Mouse (Mus musculus) hindbrain, postnatal 0 days (tissue): ENCODE results near the gene Pax4. TPM values are rescaled to one million over a fixed set of nuclear protein-coding genes. Genes with fewer than 3 reads are reported as not detected.

ENCODE experiments used
- ATAC-seq: fragments of 200-750 bp; cut with Nextera tagmentation; 2 replicates; pipeline ENCODE4 v1.8.0; 2017; ENCODE audit warnings: mild to moderate bottlenecking, moderate TSS enrichment, moderate library complexity
- DNase-seq: peaks from one replicate; pipeline ENCODE4 v3.0.0-alpha.2; 2015; ENCODE audit warnings: low spot score
- H3K27ac ChIP-seq: fragments of 300-500 bp; sonication (generic); 2 replicates; pipeline ENCODE4 v1.5.1; 2014; ENCODE audit warnings: mild to moderate bottlenecking
- H3K27me3 ChIP-seq: fragments of 300-500 bp; sonication (generic); 2 replicates; pipeline ENCODE4 v1.6.1; 2014; ENCODE audit warnings: low read length, mixed read lengths; ENCODE audit not compliant: insufficient read depth
- H3K36me3 ChIP-seq: fragments of 300-500 bp; sonication (generic); 2 replicates; pipeline ENCODE4 v1.6.1; 2014; ENCODE audit warnings: low read length, mixed read lengths; ENCODE audit not compliant: insufficient read depth
- H3K4me1 ChIP-seq: fragments of 300-500 bp; sonication (generic); 2 replicates; pipeline ENCODE4 v1.6.1; 2014; ENCODE audit warnings: antibody characterized with exemption, low read length, mixed read lengths; ENCODE audit not compliant: insufficient read depth
- H3K4me2 ChIP-seq: fragments of 300-500 bp; sonication (generic); 2 replicates; pipeline ENCODE4 v1.6.1; 2014; ENCODE audit warnings: low read depth, mild to moderate bottlenecking, low read length, moderate library complexity, mixed read lengths
- H3K4me3 ChIP-seq: fragments of 300-500 bp; sonication (generic); 2 replicates; pipeline ENCODE4 v1.5.1; 2014; ENCODE audit warnings: low read length
- H3K9ac ChIP-seq: fragments of 300-500 bp; sonication (generic); replicated peaks from 2 replicates; pipeline ENCODE4 v1.6.1; 2014; ENCODE audit warnings: mild to moderate bottlenecking, low read length, moderate library complexity, mixed read lengths
- H3K9me3 ChIP-seq: fragments of 300-500 bp; sonication (generic); 2 replicates; pipeline ENCODE4 v1.6.1; 2016; ENCODE audit warnings: low read length, mixed read lengths
- CTCF ChIP-seq: IDR thresholded peaks from 2 replicates; pipeline ENCODE4 v1.5.1; 2016; ENCODE audit warnings: antibody characterized with exemption, control low read depth, low read depth
- WGBS: fragments of 180-500 bp; shearing (Covaris S2); extraction: QIAGEN DNeasy Blood & Tissue Kit; methylation state at CpG from one replicate; pipeline ENCODE4 v1.1.7; 2014; 5-methylcytosine and 5-hydroxymethylcytosine counted together
- polyA plus RNA-seq: library from polyadenylated mRNA; unstranded; fragments of >200 nt; fragmentation: Nextera tagmentation; extraction: Ambion mirVana; gene quantifications from 2 replicates; pipeline ENCODE4 v1.2.1, GENCODE M21; 2015
- total RNA-seq: library from RNA; depleted of rRNA; stranded (reverse); fragments of >200 nt; gene quantifications from 2 replicates; pipeline ENCODE4 v1.2.3, GENCODE M21; 2014; rRNA removed

Gene Pax4
- total RNA-seq (not detected in 2 replicates), polyA plus RNA-seq (0.20 and 0.23 TPM in 2 replicates)

GRCm38 (mm10) chr6:28449253-28449652, at the start of gene Pax4:
TSS of gene Pax4 (minus strand) at chr6:28449353.
- Histone ChIP-seq H3K4me2 (no peak within 1 kb of the TSS), H3K9ac (no peak within 1 kb of the TSS), H3K27me3 (peaks cover 21% of the 10 kb centered on the region), H3K36me3 (no peaks in the 10 kb centered on the region), H3K9me3 (no peaks in the 10 kb centered on the region), H3K4me3 (no peak within 1 kb of the TSS), H3K27ac (no peak within 1 kb of the TSS), H3K4me1 (no peaks in the 10 kb centered on the region)
- WGBS = 69% methylated on average over 2 of the region's 2 CpGs
- DNase-seq = no peak
- no peak for ATAC-seq
- TF ChIP-seq CTCF = no peak

- WGBS = 59% methylated on average over 5 of the region's 5 CpGs
- ATAC-seq = no peak
- no peak overlapping the region for H3K9ac ChIP-seq
Measured at GRCm38 (mm10) chr6:28497837-28498236, 48.7 kb upstream of the Pax4 start.

DNA sequence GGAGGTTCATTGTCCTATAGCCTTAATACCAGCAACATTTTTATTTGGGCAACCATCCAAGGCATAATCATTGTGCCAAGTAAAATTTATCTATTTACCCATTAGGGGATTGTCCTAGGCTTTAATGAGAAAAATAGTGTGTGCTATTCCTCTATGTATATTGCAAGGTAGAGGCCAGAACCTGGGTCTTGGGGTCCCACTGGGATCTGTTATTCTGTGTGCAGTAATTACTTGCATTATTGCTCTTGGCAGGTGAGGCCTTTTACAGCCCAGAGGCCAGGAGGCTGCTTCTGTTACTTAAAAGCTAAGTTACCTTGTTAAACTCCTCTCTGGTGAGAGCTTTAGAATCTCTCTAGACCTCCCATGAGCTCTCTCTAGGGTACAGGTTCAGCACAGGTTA, 42.0 kb upstream of the Pax4 start:
- no peak overlapping the region for H3K4me2 ChIP-seq
- H3K27ac ChIP-seq = no peak overlapping the region
- no peak overlapping the region for H3K9ac ChIP-seq
- 0 out of 2 replicates have a peak, but pooled peaks cover 3% of the 10 kb centered on the region for H3K36me3 ChIP-seq
- TF ChIP-seq CTCF = no peak
- ATAC-seq (no peak), DNase-seq (no peak)
- H3K4me3 ChIP-seq = no peak overlapping the region
- H3K27me3 ChIP-seq = no peaks in the 10 kb centered on the region
- no peaks in the 10 kb centered on the region for H3K4me1 ChIP-seq
- no peaks in the 10 kb centered on the region for H3K9me3 ChIP-seq

More at GRCm38 (mm10) chr6:28497837-28498236, 48.7 kb upstream of the Pax4 start:
- TF ChIP-seq CTCF = no peak
- Histone ChIP-seq H3K4me2 (no peak overlapping the region), H3K27me3 (no peaks in the 10 kb centered on the region), H3K9me3 (no peaks in the 10 kb centered on the region), H3K27ac (no peak overlapping the region), H3K36me3 (no peaks in the 10 kb centered on the region), H3K4me1 (no peaks in the 10 kb centered on the region), H3K4me3 (no peak overlapping the region)
- no peak for DNase-seq

DNA sequence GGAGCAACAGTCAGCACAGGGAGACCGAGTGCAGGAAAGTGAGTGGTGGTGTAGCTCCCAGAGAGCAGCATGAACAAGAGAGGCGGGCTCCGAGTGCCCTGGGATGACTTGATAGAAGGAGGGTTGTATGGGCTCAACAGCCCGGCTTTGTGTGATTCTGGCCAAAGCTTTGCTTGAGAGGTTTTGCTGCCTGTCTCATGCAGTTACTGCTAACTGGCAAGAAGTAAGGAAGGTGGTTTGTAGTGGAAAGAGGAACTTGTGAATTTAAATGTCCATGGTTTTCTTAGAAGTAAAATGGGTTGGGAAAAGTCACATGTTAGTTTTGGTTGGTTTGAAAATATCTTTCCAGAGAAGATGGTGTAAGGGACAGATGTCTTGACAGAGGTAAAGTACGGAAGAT, 41.5 kb upstream of the Pax4 start:
- Histone ChIP-seq H3K36me3 (0 out of 2 replicates have a peak, but pooled peaks cover 3% of the 10 kb centered on the region), H3K9ac (no peak overlapping the region), H3K4me2 (no peak overlapping the region), H3K4me1 (no peaks in the 10 kb centered on the region), H3K4me3 (no peak overlapping the region), H3K27ac (no peak overlapping the region), H3K27me3 (no peaks in the 10 kb centered on the region), H3K9me3 (no peaks in the 10 kb centered on the region)
- 85% methylated on average over 5 of the region's 5 CpGs for WGBS
- no peak for TF ChIP-seq CTCF
- DNase-seq = no peak
- ATAC-seq = no peak

GRCm38 (mm10) chr6:28488204-28488851, 39.2 kb upstream of the Pax4 start:
- ATAC-seq = no peak
- Histone ChIP-seq H3K27me3 (no peaks in the 10 kb centered on the region), H3K27ac (no peak overlapping the region), H3K9ac (no peak overlapping the region), H3K4me1 (no peaks in the 10 kb centered on the region), H3K4me3 (no peak overlapping the region), H3K4me2 (no peak overlapping the region), H3K9me3 (no peaks in the 10 kb centered on the region), H3K36me3 (0 out of 2 replicates have a peak, but pooled peaks cover 3% of the 10 kb centered on the region)
- no peak for DNase-seq
- no peak for TF ChIP-seq CTCF
- 73% methylated on average over 1 of the region's 1 CpGs for WGBS

DNA sequence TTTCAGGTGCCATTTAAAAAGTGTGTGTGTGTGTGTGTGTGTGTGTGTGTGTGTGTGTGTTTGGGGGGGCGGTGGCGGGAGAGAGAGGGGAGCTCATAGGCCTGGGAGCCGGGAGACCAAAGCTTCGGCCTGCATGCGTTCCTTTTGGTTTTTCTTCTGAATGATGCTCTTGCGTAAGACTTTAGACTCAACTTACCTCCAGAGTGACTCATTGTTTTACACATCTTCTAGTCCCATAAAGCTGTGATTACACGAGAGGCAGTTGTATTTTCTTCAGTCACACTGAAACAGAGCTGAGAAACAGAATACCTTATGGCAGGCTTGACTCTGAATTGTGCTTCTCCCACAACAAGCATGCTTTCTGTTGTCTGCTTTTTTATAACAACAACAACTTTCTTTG, 37.8 kb upstream of the Pax4 start:
- H3K27ac ChIP-seq = no peak overlapping the region
- no peak for DNase-seq
- WGBS = 95% methylated on average over 7 of the region's 7 CpGs
- TF ChIP-seq CTCF = no peak
- no peak for ATAC-seq
- H3K4me3 ChIP-seq = no peak overlapping the region
- H3K4me1 ChIP-seq = no peaks in the 10 kb centered on the region
- H3K36me3 ChIP-seq = 0 out of 2 replicates have a peak, but pooled peaks cover 3% of the 10 kb centered on the region
- no peak overlapping the region for H3K4me2 ChIP-seq
- H3K9me3 ChIP-seq = no peaks in the 10 kb centered on the region
- no peak overlapping the region for H3K9ac ChIP-seq
- H3K27me3 ChIP-seq = no peaks in the 10 kb centered on the region

GRCm38 (mm10) chr6:28486471-28486870, 37.3 kb upstream of the Pax4 start:
- no peak for DNase-seq
- Histone ChIP-seq H3K4me1 (peaks cover 3% of the 10 kb centered on the region; the same call in 1 of the 2 replicates), H3K9ac (no peak overlapping the region), H3K9me3 (no peaks in the 10 kb centered on the region), H3K27me3 (no peaks in the 10 kb centered on the region), H3K36me3 (0 out of 2 replicates have a peak, but pooled peaks cover 3% of the 10 kb centered on the region), H3K4me3 (no peak overlapping the region), H3K27ac (no peak overlapping the region), H3K4me2 (no peak overlapping the region)
- no peak for TF ChIP-seq CTCF
- no peak for ATAC-seq
- WGBS = 78% methylated on average over 2 of the region's 2 CpGs
